Mouse (Mus musculus) intestine, embryonic 15.5 days (tissue): ENCODE data around the gene Arhgap44. TPM values are rescaled to one million over a fixed set of nuclear protein-coding genes. Genes with fewer than 3 reads are reported as not detected.
A peak's percentile ranks its signal among the peaks of the same experiment; 100 is the strongest.

ENCODE experiments used
- ATAC-seq: fragments of 200-750 bp; cut with Nextera tagmentation; 2 replicates; pipeline ENCODE4 v1.8.0; 2017; ENCODE audit warnings: moderate TSS enrichment, moderate library complexity
- H3K27ac ChIP-seq: fragments of 300-500 bp; sonication (generic); 2 replicates; pipeline ENCODE4 v1.5.1; 2015; ENCODE audit warnings: mild to moderate bottlenecking, inconsistent platforms
- H3K27me3 ChIP-seq: fragments of 300-500 bp; sonication (generic); replicated peaks from 2 replicates; pipeline ENCODE4 v1.6.1; 2015; ENCODE audit warnings: inconsistent platforms
- H3K36me3 ChIP-seq: fragments of 300-500 bp; sonication (generic); 2 replicates; pipeline ENCODE4 v1.6.1; 2015; ENCODE audit warnings: inconsistent platforms
- H3K4me1 ChIP-seq: fragments of 300-500 bp; sonication (generic); replicated peaks from 2 replicates; pipeline ENCODE4 v1.6.1; 2015; ENCODE audit warnings: inconsistent platforms
- H3K4me2 ChIP-seq: fragments of 300-500 bp; sonication (generic); replicated peaks from 2 replicates; pipeline ENCODE4 v1.6.1; 2015; ENCODE audit warnings: mild to moderate bottlenecking, inconsistent platforms
- H3K4me3 ChIP-seq: fragments of 300-500 bp; sonication (generic); replicated peaks from 2 replicates; pipeline ENCODE4 v1.5.1; 2015; ENCODE audit warnings: inconsistent platforms
- H3K9ac ChIP-seq: fragments of 300-500 bp; sonication (generic); 2 replicates; pipeline ENCODE4 v1.6.1; 2015; ENCODE audit warnings: inconsistent platforms
- H3K9me3 ChIP-seq: fragments of 300-500 bp; sonication (generic); 2 replicates; pipeline ENCODE4 v1.6.1; 2016; ENCODE audit warnings: inconsistent platforms
- WGBS: fragments of 180-500 bp; shearing (Covaris S2); methylation state at CpG from one replicate; pipeline ENCODE4 v1.1.7; 2015; 5-methylcytosine and 5-hydroxymethylcytosine counted together
- polyA plus RNA-seq: library from polyadenylated mRNA; unstranded; fragments of >200 nt; fragmentation: Nextera tagmentation; extraction: Ambion mirVana; gene quantifications from 2 replicates; pipeline ENCODE4 v1.2.1, GENCODE M21; 2015

Gene Arhgap44
- 4.9 and 5.1 TPM in 2 replicates for polyA plus RNA-seq

DNA sequence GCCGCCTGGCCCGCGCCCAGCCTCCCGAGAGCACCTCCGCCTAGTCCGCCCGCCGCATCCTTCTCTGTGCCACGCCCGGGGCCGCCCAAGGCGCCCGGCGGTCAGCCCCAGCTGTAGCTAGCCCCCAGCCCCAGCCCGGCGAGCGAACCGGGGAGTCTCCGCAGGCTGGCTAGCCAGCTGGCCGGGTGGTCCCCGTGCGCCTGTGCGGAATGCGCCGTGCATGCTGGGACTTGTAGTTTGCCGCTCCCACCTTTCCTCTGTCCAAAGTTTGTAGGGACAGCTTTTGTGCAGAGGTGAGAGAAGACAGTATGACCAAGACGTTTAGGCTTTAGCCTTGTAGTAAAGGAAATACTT lies at the start of gene Arhgap44:
TSS of gene Arhgap44 (minus strand) at position 195 of the 354 bp plus-strand sequence.
- H3K27me3 ChIP-seq: no peaks in the 10 kb centered on the region
- no peaks in the 10 kb centered on the region for H3K9me3 ChIP-seq
- H3K9ac ChIP-seq: peak within 1 kb of the TSS; percentile 85
- H3K27ac ChIP-seq: no peak within 1 kb of the TSS
- H3K36me3 ChIP-seq: no peaks in the 10 kb centered on the region
- WGBS: 0% methylated on average over 27 of the region's 27 CpGs
- H3K4me1 ChIP-seq: peaks cover 9% of the 10 kb centered on the region
- peak within 1 kb of the TSS; percentile 87 for H3K4me3 ChIP-seq
- ATAC-seq: peak; percentile 96
- peak within 1 kb of the TSS; percentile 98 for H3K4me2 ChIP-seq

DNA sequence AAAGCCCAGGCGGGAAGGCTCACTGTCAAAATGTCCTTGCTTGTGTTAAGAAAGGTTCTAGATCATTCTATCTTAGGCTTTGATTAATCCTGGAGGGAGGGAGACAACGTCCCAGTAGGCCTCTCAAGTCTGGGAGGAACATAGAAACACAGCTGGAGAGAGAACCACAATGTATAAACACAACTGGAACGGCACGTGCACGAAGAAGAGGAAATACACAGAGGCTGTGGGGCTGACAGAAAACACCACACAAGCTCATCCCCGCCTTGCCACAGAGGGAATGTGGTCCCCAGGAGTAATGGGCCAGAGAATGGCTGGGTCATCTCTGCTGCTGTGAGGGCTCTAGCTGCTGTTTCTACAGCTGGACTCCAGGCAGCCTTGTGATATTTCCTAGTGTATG lies 48.9 kb upstream of the Arhgap44 start:
- WGBS: 54% methylated on average over 6 of the region's 6 CpGs
- Histone ChIP-seq H3K9ac (no peak overlapping the region), H3K4me1 (no peaks in the 10 kb centered on the region), H3K9me3 (no peaks in the 10 kb centered on the region), H3K27me3 (no peaks in the 10 kb centered on the region), H3K36me3 (no peaks in the 10 kb centered on the region), H3K27ac (no peak overlapping the region), H3K4me2 (no peak overlapping the region), H3K4me3 (no peak overlapping the region)
- no peak for ATAC-seq

DNA sequence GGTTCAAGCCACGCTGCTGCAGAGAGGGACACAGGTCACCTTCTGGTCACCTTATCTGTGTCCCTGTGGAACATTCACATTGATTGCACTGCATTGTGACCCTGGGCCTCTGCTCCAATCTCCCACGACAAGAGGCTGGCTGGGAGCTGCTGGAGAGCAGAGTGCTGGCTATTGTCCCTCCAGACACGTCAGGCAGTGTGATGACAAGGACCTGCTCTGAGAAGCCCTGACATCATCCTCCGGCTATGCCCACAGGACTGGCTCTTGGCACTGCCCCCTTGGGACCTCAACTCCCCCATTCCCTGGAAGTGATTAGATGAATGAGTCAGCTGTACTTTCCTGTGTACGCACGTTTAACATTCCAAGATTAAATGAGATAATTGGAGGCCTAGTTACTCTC lies 46.7 kb upstream of the Arhgap44 start:
- no peak for ATAC-seq
- H3K27me3 ChIP-seq: no peaks in the 10 kb centered on the region
- H3K9me3 ChIP-seq: no peaks in the 10 kb centered on the region
- no peak overlapping the region for H3K9ac ChIP-seq
- H3K4me2 ChIP-seq: no peak overlapping the region
- 53% methylated on average over 6 of the region's 6 CpGs for WGBS
- no peak overlapping the region for H3K4me3 ChIP-seq
- no peaks in the 10 kb centered on the region for H3K4me1 ChIP-seq
- H3K36me3 ChIP-seq: no peaks in the 10 kb centered on the region
- H3K27ac ChIP-seq: no peak overlapping the region

DNA sequence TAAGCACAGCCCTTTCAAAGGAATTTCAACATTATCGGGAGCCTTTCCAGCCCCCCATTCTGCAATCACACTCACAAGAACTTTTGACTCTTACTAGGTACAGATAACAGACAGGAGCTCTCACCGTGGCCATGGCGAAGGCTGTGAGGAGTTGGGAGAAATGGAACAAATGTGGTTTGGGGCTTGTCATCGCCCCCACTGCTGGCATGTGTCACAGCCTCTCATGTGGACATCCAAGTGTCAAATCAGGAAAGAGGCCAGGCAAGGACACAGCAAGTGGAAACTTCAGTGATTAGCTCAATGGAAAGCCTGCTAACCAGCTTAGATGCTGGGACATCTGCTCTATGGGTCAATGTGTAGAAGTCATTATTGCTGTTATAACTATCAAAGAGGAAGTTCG lies 42.5 kb upstream of the Arhgap44 start:
- H3K9me3 ChIP-seq: no peaks in the 10 kb centered on the region
- WGBS: 83% methylated on average over 5 of the region's 5 CpGs
- H3K27me3 ChIP-seq: no peaks in the 10 kb centered on the region
- no peak overlapping the region for H3K4me3 ChIP-seq
- no peak overlapping the region for H3K4me2 ChIP-seq
- no peaks in the 10 kb centered on the region for H3K36me3 ChIP-seq
- no peak overlapping the region for H3K27ac ChIP-seq
- no peak for ATAC-seq
- no peak overlapping the region for H3K9ac ChIP-seq
- H3K4me1 ChIP-seq: no peaks in the 10 kb centered on the region

DNA sequence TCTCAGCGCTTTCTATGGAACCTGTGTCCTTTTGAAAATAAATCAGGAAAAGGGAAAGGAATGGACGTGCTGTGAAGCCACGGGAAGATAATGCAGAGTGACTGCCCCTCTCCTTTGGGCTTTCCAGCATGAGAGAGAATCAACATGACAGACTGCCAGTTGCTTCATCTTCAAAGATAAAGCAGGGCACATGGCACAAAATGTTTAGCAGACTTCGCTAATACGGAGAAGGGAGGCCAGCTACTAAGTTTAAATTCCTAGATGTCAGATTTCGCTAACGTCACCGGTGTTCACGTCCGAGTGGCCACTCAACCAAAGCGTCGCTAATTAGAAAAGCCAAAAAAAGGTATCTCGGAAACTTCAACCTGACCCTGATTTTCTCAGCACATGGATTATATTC lies 41.9 kb upstream of the Arhgap44 start:
- no peak overlapping the region for H3K4me3 ChIP-seq
- no peak overlapping the region for H3K4me2 ChIP-seq
- 81% methylated on average over 13 of the region's 13 CpGs for WGBS
- H3K9me3 ChIP-seq: no peaks in the 10 kb centered on the region
- ATAC-seq: no peak
- H3K4me1 ChIP-seq: no peaks in the 10 kb centered on the region
- H3K27me3 ChIP-seq: no peaks in the 10 kb centered on the region
- no peaks in the 10 kb centered on the region for H3K36me3 ChIP-seq
- H3K9ac ChIP-seq: no peak overlapping the region
- H3K27ac ChIP-seq: no peak overlapping the region

DNA sequence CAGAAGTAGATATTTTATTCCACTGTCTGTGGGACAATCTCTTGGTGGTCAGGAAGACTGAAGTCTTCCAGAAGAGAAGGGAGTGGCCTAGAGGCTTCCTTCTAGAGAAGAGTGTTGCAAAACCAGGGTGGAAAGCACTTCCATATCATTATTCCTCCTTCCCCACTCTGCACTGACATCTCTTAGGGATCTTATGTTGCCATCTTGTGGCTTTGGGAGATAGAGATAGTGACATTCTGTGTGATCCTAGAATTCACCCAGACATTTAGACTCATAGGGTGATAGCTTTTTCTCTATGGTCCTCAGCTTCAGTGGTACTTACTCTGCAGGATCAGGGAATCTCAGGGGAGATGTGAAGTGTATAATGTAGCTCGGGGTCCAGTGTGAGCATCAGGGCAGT lies 40.3 kb upstream of the Arhgap44 start:
- H3K9ac ChIP-seq: no peak overlapping the region

DNA sequence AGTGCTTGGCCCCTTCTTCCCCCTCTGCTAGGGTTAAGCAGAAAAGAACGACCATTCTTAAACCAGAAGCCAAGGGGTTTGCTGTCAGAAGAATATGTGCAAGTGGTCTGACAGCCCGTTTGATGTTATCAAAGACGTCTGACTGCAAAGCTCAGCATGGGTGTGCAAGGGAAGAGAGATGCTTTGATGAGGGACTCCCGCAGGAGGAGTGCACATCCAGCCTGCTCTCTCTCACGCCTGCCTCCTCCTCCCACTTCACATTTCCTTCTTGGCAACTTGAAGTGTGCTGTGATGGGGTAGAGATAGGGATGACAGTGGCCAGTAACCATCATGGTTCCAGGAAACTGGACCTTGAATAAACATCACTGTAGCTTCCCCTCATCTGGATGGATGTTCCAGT lies 39.5 kb upstream of the Arhgap44 start:
- no peak overlapping the region for H3K4me3 ChIP-seq
- no peak for ATAC-seq
- no peak overlapping the region for H3K27ac ChIP-seq
- H3K27me3 ChIP-seq: no peaks in the 10 kb centered on the region
- H3K4me1 ChIP-seq: no peaks in the 10 kb centered on the region
- H3K36me3 ChIP-seq: no peaks in the 10 kb centered on the region
- 42% methylated on average over 5 of the region's 5 CpGs for WGBS
- H3K9me3 ChIP-seq: no peaks in the 10 kb centered on the region
- H3K9ac ChIP-seq: no peak overlapping the region
- H3K4me2 ChIP-seq: no peak overlapping the region

More for the DNA sequence above, 40.3 kb upstream of the Arhgap44 start:
- Histone ChIP-seq H3K36me3 (no peaks in the 10 kb centered on the region), H3K4me2 (no peak overlapping the region), H3K27ac (no peak overlapping the region), H3K27me3 (no peaks in the 10 kb centered on the region), H3K4me1 (no peaks in the 10 kb centered on the region), H3K4me3 (no peak overlapping the region), H3K9me3 (no peaks in the 10 kb centered on the region)
- ATAC-seq: no peak
- 67% methylated on average over 1 of the region's 1 CpGs for WGBS

DNA sequence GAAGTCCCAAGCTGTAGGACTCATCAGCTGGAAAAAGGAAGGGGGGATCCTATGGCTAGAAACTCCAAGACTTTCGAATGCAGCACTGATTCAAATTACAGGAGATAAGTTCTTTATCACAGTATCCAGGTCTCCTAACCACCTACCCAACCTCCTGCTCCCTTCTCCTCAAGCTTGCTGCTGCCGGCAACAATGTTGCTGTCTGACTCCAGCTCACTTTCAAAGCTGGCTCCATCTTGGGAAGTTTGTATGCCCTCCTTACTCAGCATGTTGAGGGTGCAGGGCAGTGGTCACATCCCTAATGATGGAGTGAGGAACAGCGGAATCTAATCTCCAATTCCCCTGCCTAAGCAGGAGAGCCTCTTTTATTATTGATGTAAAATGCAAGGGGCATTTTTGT lies 35.3 kb upstream of the Arhgap44 start:
- H3K4me3 ChIP-seq: no peak overlapping the region

DNA sequence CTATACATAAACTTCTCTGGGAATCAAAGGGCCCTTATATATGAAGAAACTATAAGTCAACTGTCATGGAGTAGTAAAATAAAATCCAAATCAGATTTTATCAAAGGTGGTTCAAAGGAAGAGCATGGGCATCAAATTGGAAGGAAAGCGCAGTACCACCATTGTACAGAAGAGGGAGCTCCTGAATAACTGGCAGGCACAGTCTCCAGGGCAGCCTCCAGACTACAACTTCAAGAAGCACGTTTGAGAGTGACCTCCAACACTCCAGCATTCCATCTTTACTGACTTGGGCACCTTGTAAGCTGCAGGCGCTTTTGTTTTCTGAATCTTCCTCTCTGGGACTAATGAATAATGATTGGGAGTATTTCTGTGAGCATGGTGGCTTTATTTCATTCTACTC lies 34.5 kb upstream of the Arhgap44 start:
- Histone ChIP-seq H3K36me3 (no peaks in the 10 kb centered on the region), H3K4me2 (no peak overlapping the region), H3K4me3 (no peak overlapping the region), H3K9me3 (no peaks in the 10 kb centered on the region), H3K27ac (no peak overlapping the region), H3K9ac (no peak overlapping the region), H3K27me3 (no peaks in the 10 kb centered on the region), H3K4me1 (no peaks in the 10 kb centered on the region)
- peak; percentile 39; the same call in 1 of the 2 replicates for ATAC-seq
- WGBS: 5% methylated on average over 3 of the region's 3 CpGs

More for the DNA sequence above, 35.3 kb upstream of the Arhgap44 start:
- no peaks in the 10 kb centered on the region for H3K4me1 ChIP-seq
- ATAC-seq: no peak
- no peaks in the 10 kb centered on the region for H3K27me3 ChIP-seq
- H3K4me2 ChIP-seq: no peak overlapping the region
- 87% methylated on average over 3 of the region's 3 CpGs for WGBS
- H3K9ac ChIP-seq: no peak overlapping the region
- H3K36me3 ChIP-seq: no peaks in the 10 kb centered on the region
- H3K27ac ChIP-seq: no peak overlapping the region
- H3K9me3 ChIP-seq: no peaks in the 10 kb centered on the region

DNA sequence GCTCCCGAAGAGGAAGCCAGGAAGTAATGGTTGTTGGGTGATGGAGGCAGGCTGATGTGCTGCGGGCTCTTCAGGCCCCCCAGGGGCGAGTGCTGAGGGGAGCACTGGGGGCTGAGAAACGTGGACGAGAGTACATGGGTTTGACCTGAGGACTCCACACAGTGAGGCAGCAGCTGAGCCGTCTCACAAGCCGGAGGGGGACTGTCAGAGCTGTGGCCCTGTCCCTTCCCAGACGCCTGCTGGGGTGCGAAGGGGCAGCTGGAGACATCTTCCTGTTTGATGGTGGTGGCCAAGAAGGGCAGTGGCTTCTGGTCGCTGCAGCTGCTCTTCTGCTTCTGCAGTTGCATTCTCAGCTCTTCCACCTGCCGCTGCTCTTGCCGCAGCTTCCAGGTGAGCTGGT lies 24.2 kb upstream of the Arhgap44 start:
- H3K27ac ChIP-seq: no peak overlapping the region
- H3K4me3 ChIP-seq: no peak overlapping the region
- H3K9ac ChIP-seq: no peak overlapping the region
- ATAC-seq: no peak
- H3K4me1 ChIP-seq: no peaks in the 10 kb centered on the region
- H3K9me3 ChIP-seq: no peaks in the 10 kb centered on the region
- H3K27me3 ChIP-seq: no peaks in the 10 kb centered on the region
- WGBS: 77% methylated on average over 12 of the region's 12 CpGs
- no peak overlapping the region for H3K4me2 ChIP-seq
- no peaks in the 10 kb centered on the region for H3K36me3 ChIP-seq

DNA sequence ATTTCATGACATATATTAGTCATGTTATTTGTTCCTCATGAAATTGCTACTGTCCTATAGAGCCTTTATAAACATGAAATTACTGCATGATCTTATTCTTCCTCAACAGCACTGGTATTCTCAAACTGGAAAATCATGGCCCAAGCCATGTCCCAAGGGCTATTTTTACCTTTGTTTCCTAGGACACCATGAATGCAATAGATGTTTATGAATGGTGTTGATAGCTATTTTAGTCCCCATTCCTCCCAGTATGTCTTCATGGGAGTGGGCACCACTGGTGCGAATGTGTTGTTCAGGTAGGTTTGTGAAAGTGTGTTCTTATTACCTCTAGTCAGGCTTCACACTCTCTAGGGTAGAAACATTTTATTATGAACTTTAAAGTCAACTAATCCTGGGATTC lies 22.4 kb upstream of the Arhgap44 start:
- 93% methylated on average over 1 of the region's 1 CpGs for WGBS

DNA sequence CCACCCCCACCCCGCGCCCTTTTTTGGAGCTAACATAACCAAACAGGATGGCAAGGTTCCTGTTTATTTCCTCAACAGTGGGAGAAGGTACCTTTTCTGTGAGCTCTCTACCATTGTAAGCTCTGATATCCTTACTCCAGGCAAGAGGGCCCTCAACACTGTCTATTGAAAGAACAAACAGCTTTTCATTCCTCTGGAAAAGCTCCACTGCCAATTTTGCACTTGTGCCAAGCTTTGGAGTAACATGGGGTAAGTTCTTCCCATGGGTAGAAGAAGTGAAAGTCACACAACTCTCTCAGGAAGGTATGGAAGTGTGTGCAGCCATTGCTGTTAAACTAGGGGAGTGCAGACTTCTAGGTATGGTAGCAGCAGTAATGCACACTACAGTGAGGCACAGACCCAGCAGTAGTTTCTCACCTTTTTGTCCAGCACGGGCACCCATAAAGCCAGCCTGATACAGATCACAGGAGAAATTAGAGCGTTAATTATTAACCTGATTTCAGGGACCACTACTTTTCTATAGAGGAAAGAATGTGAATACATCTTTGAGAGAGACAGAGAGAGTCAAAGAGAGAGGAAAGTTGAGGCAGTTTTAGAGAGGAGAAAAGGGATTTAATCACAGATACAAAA lies 7.5 kb upstream of the Arhgap44 start:
- H3K36me3 ChIP-seq: no peaks in the 10 kb centered on the region

More for the DNA sequence above, 22.4 kb upstream of the Arhgap44 start:
- no peaks in the 10 kb centered on the region for H3K9me3 ChIP-seq
- no peak for ATAC-seq
- no peaks in the 10 kb centered on the region for H3K36me3 ChIP-seq
- no peak overlapping the region for H3K4me3 ChIP-seq
- H3K27me3 ChIP-seq: no peaks in the 10 kb centered on the region
- H3K27ac ChIP-seq: no peak overlapping the region
- no peak overlapping the region for H3K9ac ChIP-seq
- no peaks in the 10 kb centered on the region for H3K4me1 ChIP-seq
- H3K4me2 ChIP-seq: no peak overlapping the region

More for the DNA sequence above, 7.5 kb upstream of the Arhgap44 start:
- Histone ChIP-seq H3K4me3 (no peak overlapping the region), H3K9me3 (no peaks in the 10 kb centered on the region), H3K27me3 (no peaks in the 10 kb centered on the region), H3K9ac (no peak overlapping the region), H3K27ac (no peak overlapping the region), H3K4me2 (no peak overlapping the region), H3K4me1 (no peaks in the 10 kb centered on the region)
- no peak for ATAC-seq
- WGBS: 80% methylated on average over 4 of the region's 4 CpGs
